Mouse (Mus musculus): ENCODE data around the gene Brd7.

- TF ChIP-seq CTCF (conservative IDR thresholded peaks at IDR 0.05 in 1 of 2, IDR thresholded peaks at IDR 0.05 in 1 of 2; ENCODE audit: low read depth in 2 of 2, low read length in 2 of 2) (no peak), ZNF384 (IDR thresholded peaks at IDR 0.05; ENCODE audit: low read depth, low read length) (no peak)
These were observed 43.8 kb downstream of the Brd7 start for GRCm38 (mm10) chr8:88318151-88318550.
